Mouse (Mus musculus): ENCODE measurements at regions not wholly inside any gene's neighbourhood (a gene's known extent, or its start where the extent isn't known, plus 50 kb on each side); places are given as distances from the start of the nearest gene placed in this dataset.
"Not testable (repeated sequence)": the region's sequence is repeated elsewhere in the genome, so short reads cannot be mapped to it uniquely, and the experiment has no call there.

- no peaks in the 10 kb centered on the region for H3K9me3 ChIP-seq (ENCODE audit: control insufficient read depth, low read length)
- WGBS, result 85% methylated on average over 4 of the region's 4 CpGs
- H3K9ac ChIP-seq (ENCODE audit: low read length), result no peak overlapping the region
- H3K36me3 ChIP-seq (ENCODE audit: control insufficient read depth, insufficient read depth, low read length), result no peaks in the 10 kb centered on the region
- no peaks in the 10 kb centered on the region for H3K27me3 ChIP-seq (ENCODE audit: control insufficient read depth, insufficient read depth, low read length)
- DNase-seq (ENCODE audit: low spot score) (no peak), ATAC-seq (ENCODE audit: insufficient number of reproducible peaks, low FRiP score, low TSS enrichment, low read depth) (no peak)
- no peak overlapping the region for H3K27ac ChIP-seq (replicated peaks; ENCODE audit: low read depth, low read length)
- no peaks in the 10 kb centered on the region for H3K4me1 ChIP-seq (ENCODE audit: control insufficient read depth, insufficient read depth, low read length)
- H3K4me2 ChIP-seq (ENCODE audit: low read depth, severe bottlenecking), result no peak overlapping the region
- H3K4me3 ChIP-seq (ENCODE audit: low read depth, low read length), result no peak overlapping the region
Measured at GRCm38 (mm10) chr12:69467363-69467762, 95.1 kb upstream of the Gm9887 start.

- Histone ChIP-seq H3K4me2 (ENCODE audit: low read depth, severe bottlenecking) (no peak overlapping the region), H3K27ac (replicated peaks; ENCODE audit: low read depth, low read length) (no peak overlapping the region), H3K4me1 (ENCODE audit: control insufficient read depth, insufficient read depth, low read length) (peaks cover 4% of the 10 kb centered on the region; the same call in 1 of the 2 replicates), H3K27me3 (ENCODE audit: control insufficient read depth, insufficient read depth, low read length) (no peaks in the 10 kb centered on the region), H3K4me3 (ENCODE audit: low read depth, low read length) (no peak overlapping the region), H3K36me3 (ENCODE audit: control insufficient read depth, insufficient read depth, low read length) (no peaks in the 10 kb centered on the region), H3K9ac (ENCODE audit: low read length) (no peak overlapping the region), H3K9me3 (ENCODE audit: control insufficient read depth, low read length) (no peaks in the 10 kb centered on the region)
- DNase-seq (ENCODE audit: low spot score) (no peak), ATAC-seq (ENCODE audit: insufficient number of reproducible peaks, low FRiP score, low TSS enrichment, low read depth) (no peak)
- WGBS, result 87% methylated on average over 8 of the region's 8 CpGs
Measured at GRCm38 (mm10) chr12:69464906-69465305, 92.6 kb upstream of the Gm9887 start.

GRCm38 (mm10) chr12:69463327-69463726 is 91.1 kb upstream of the Gm9887 start:
- not testable (repeated sequence) for H3K9me3 ChIP-seq (ENCODE audit: control insufficient read depth, low read length); H3K36me3 ChIP-seq (ENCODE audit: control insufficient read depth, insufficient read depth, low read length); H3K27me3 ChIP-seq (ENCODE audit: control insufficient read depth, insufficient read depth, low read length); H3K4me2 ChIP-seq (ENCODE audit: low read depth, severe bottlenecking); H3K9ac ChIP-seq (ENCODE audit: low read length); ATAC-seq (ENCODE audit: insufficient number of reproducible peaks, low FRiP score, low TSS enrichment, low read depth); H3K27ac ChIP-seq (replicated peaks; ENCODE audit: low read depth, low read length); H3K4me3 ChIP-seq (ENCODE audit: low read depth, low read length); H3K4me1 ChIP-seq (ENCODE audit: control insufficient read depth, insufficient read depth, low read length); DNase-seq (ENCODE audit: low spot score)
- WGBS, result 97% methylated on average over 6 of the region's 6 CpGs

GRCm38 (mm10) chr12:69461888-69462840 is 89.9 kb upstream of the Gm9887 start:
- Histone ChIP-seq H3K27ac (replicated peaks; ENCODE audit: low read depth, low read length) (0 out of 2 replicates have a peak overlapping the region, but pooled peaks have one; percentile 50), H3K36me3 (ENCODE audit: control insufficient read depth, insufficient read depth, low read length) (no peaks in the 10 kb centered on the region), H3K4me3 (ENCODE audit: low read depth, low read length) (peak overlapping the region; percentile 22), H3K4me2 (ENCODE audit: low read depth, severe bottlenecking) (peak overlapping the region; percentile 39), H3K27me3 (ENCODE audit: control insufficient read depth, insufficient read depth, low read length) (no peaks in the 10 kb centered on the region), H3K4me1 (ENCODE audit: control insufficient read depth, insufficient read depth, low read length) (peaks cover 4% of the 10 kb centered on the region; the same call in 1 of the 2 replicates), H3K9ac (ENCODE audit: low read length) (peak overlapping the region; percentile 60), H3K9me3 (ENCODE audit: control insufficient read depth, low read length) (no peaks in the 10 kb centered on the region)
- ATAC-seq (ENCODE audit: insufficient number of reproducible peaks, low FRiP score, low TSS enrichment, low read depth) (peak; percentile 78), DNase-seq (ENCODE audit: low spot score) (peak; percentile 64)
- 36% methylated on average over 30 of the region's 30 CpGs for WGBS

GRCm38 (mm10) chr12:69460552-69461079 is 88.4 kb upstream of the Gm9887 start:
- no peaks in the 10 kb centered on the region for H3K27me3 ChIP-seq (ENCODE audit: control insufficient read depth, insufficient read depth, low read length)
- H3K9me3 ChIP-seq (ENCODE audit: control insufficient read depth, low read length), result no peaks in the 10 kb centered on the region
- no peaks in the 10 kb centered on the region for H3K36me3 ChIP-seq (ENCODE audit: control insufficient read depth, insufficient read depth, low read length)
- DNase-seq (ENCODE audit: low spot score) (no peak), ATAC-seq (ENCODE audit: insufficient number of reproducible peaks, low FRiP score, low TSS enrichment, low read depth) (no peak)
- WGBS, result 70% methylated on average over 3 of the region's 3 CpGs
- H3K9ac ChIP-seq (ENCODE audit: low read length), result no peak overlapping the region
- H3K4me3 ChIP-seq (ENCODE audit: low read depth, low read length), result no peak overlapping the region
- H3K27ac ChIP-seq (replicated peaks; ENCODE audit: low read depth, low read length), result no peak overlapping the region
- H3K4me1 ChIP-seq (ENCODE audit: control insufficient read depth, insufficient read depth, low read length), result peaks cover 4% of the 10 kb centered on the region; the same call in 1 of the 2 replicates
- no peak overlapping the region for H3K4me2 ChIP-seq (ENCODE audit: low read depth, severe bottlenecking)

GRCm38 (mm10) chr12:69458170-69458841 is 86.0 kb upstream of the Gm9887 start:
- no peaks in the 10 kb centered on the region for H3K9me3 ChIP-seq (ENCODE audit: control insufficient read depth, low read length)
- DNase-seq (ENCODE audit: low spot score) (no peak), ATAC-seq (ENCODE audit: insufficient number of reproducible peaks, low FRiP score, low TSS enrichment, low read depth) (no peak)
- H3K27ac ChIP-seq (replicated peaks; ENCODE audit: low read depth, low read length), result no peak overlapping the region
- H3K4me1 ChIP-seq (ENCODE audit: control insufficient read depth, insufficient read depth, low read length), result peaks cover 4% of the 10 kb centered on the region; the same call in 1 of the 2 replicates
- 83% methylated on average over 14 of the region's 14 CpGs for WGBS
- no peaks in the 10 kb centered on the region for H3K27me3 ChIP-seq (ENCODE audit: control insufficient read depth, insufficient read depth, low read length)
- H3K4me2 ChIP-seq (ENCODE audit: low read depth, severe bottlenecking), result no peak overlapping the region
- H3K36me3 ChIP-seq (ENCODE audit: control insufficient read depth, insufficient read depth, low read length), result no peaks in the 10 kb centered on the region
- H3K4me3 ChIP-seq (ENCODE audit: low read depth, low read length), result no peak overlapping the region
- H3K9ac ChIP-seq (ENCODE audit: low read length), result no peak overlapping the region

- H3K27ac ChIP-seq (replicated peaks; ENCODE audit: low read depth, low read length), result no peak overlapping the region
- H3K27me3 ChIP-seq (ENCODE audit: control insufficient read depth, insufficient read depth, low read length), result no peaks in the 10 kb centered on the region
- H3K4me1 ChIP-seq (ENCODE audit: control insufficient read depth, insufficient read depth, low read length), result peaks cover under 1% of the 10 kb centered on the region; the same call in 1 of the 2 replicates
- no peaks in the 10 kb centered on the region for H3K9me3 ChIP-seq (ENCODE audit: control insufficient read depth, low read length)
- no peak overlapping the region for H3K4me2 ChIP-seq (ENCODE audit: low read depth, severe bottlenecking)
- H3K9ac ChIP-seq (ENCODE audit: low read length), result no peak overlapping the region
- no peak overlapping the region for H3K4me3 ChIP-seq (ENCODE audit: low read depth, low read length)
- DNase-seq (ENCODE audit: low spot score) (no peak), ATAC-seq (ENCODE audit: insufficient number of reproducible peaks, low FRiP score, low TSS enrichment, low read depth) (no peak)
- H3K36me3 ChIP-seq (ENCODE audit: control insufficient read depth, insufficient read depth, low read length), result no peaks in the 10 kb centered on the region
- 89% methylated on average over 3 of the region's 3 CpGs for WGBS
Measured at GRCm38 (mm10) chr12:69456746-69457145, 84.5 kb upstream of the Gm9887 start.

GRCm38 (mm10) chr12:69456116-69456515 is 83.9 kb upstream of the Gm9887 start:
- Histone ChIP-seq H3K9ac (ENCODE audit: low read length) (no peak overlapping the region), H3K27me3 (ENCODE audit: control insufficient read depth, insufficient read depth, low read length) (no peaks in the 10 kb centered on the region), H3K36me3 (ENCODE audit: control insufficient read depth, insufficient read depth, low read length) (no peaks in the 10 kb centered on the region), H3K4me3 (ENCODE audit: low read depth, low read length) (no peak overlapping the region), H3K4me2 (ENCODE audit: low read depth, severe bottlenecking) (no peak overlapping the region), H3K9me3 (ENCODE audit: control insufficient read depth, low read length) (no peaks in the 10 kb centered on the region), H3K27ac (replicated peaks; ENCODE audit: low read depth, low read length) (no peak overlapping the region), H3K4me1 (ENCODE audit: control insufficient read depth, insufficient read depth, low read length) (no peaks in the 10 kb centered on the region)
- WGBS, result 84% methylated on average over 12 of the region's 12 CpGs
- DNase-seq (ENCODE audit: low spot score), result no peak
- ATAC-seq (ENCODE audit: insufficient number of reproducible peaks, low FRiP score, low TSS enrichment, low read depth), result no peak
